Mouse (Mus musculus): ENCODE measurements around the gene Amotl1.

The Amotl1 gene

DNA sequence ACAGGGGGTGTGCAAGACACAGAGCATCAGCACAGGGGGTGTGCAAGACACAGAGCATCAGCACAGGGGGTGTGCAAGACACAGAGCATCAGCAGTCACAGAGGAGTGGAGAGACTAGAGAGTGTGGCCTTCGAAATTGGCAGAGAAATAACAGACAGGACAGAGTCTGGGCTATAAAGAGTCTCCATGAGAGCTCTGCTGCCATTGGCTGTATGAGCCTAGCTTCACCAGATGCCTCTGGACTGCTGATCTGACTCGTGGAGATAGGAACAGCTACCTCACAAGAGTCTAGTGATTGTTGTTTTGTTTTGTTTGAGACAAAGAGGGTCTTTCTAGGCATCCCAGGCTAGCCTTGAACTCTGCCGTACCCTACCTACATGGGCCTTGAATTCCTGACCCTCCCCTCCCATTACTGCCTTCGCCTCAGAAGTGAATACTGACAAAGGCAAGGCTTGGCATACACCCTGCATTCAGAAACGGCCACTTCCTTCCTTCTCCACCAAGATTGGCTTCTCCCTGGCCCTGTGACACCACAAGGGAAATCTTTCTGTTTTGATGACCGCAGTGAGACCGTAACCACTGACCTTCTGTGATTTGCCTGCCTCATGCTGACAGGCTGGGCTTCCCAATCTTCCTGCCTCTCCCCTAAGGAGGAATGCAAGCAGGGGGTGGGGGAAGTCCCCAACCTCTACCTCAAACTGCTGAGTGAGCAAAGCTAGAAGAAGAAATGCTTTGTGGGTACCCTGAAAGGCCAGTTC is 3.4 kb downstream of the Amotl1 start:
- DNase-seq (ENCODE audit: low spot score): peak; percentile 40

DNA sequence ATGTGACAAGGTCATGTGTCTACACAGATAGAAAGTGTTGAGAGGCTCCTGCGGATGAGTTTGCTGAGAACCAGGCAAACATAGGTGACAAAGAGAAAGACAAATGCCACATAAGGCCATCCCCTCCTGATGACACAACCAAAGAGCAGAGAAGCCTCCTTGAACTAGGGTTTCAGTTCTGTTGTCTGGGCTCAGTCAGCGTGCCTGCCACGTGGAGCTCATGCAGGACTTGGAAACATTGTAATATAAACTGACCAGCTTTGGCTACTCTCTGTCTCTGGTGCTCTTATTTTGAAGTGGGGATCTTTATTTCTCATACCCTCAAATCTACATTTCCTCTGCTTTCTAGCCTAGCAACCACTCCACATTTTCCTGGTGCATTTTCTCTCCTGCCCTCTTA is 8.6 kb downstream of the Amotl1 start:
- no peak for DNase-seq (ENCODE audit: low spot score)

DNA sequence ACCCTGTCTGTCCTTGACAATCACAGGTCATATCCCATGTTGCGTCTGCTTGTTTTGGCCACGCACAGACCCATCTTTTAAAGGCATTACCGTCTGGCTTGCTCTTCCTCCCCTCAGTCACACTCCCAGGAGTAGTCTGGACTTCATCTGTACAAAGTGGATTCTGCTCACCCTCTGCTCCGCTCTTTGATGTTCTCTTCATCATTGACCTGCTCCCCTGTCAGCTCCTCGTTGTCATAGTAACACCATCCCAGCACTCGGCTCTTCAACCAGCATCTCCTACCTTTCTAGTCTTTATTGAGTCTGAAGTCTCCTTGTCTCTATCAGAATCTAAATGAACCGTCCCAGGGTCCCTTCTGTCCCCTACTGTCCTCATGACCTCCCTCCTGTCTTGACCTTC is 9.3 kb downstream of the Amotl1 start:
- DNase-seq (ENCODE audit: low spot score): no peak

DNA sequence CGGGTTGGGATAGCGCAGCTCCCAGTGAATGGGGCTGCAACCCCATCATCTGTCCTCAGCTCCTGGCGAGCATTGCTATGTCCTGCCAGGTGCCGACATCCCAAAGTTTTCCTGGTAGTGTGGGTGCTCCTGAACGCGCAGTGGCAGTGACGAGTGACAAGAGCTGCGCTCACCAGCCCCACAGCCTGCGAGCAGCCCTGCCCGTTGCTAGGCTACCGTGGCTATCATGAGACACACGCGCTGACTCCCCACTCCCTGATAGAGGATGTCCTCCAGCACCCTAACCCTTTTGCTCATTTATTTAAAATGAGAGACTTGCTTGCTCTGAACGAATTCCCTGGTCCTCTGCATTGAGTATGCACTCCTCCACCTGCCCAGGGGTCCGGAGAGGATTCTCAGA is 10.7 kb downstream of the Amotl1 start:
- DNase-seq (ENCODE audit: low spot score): no peak

DNA sequence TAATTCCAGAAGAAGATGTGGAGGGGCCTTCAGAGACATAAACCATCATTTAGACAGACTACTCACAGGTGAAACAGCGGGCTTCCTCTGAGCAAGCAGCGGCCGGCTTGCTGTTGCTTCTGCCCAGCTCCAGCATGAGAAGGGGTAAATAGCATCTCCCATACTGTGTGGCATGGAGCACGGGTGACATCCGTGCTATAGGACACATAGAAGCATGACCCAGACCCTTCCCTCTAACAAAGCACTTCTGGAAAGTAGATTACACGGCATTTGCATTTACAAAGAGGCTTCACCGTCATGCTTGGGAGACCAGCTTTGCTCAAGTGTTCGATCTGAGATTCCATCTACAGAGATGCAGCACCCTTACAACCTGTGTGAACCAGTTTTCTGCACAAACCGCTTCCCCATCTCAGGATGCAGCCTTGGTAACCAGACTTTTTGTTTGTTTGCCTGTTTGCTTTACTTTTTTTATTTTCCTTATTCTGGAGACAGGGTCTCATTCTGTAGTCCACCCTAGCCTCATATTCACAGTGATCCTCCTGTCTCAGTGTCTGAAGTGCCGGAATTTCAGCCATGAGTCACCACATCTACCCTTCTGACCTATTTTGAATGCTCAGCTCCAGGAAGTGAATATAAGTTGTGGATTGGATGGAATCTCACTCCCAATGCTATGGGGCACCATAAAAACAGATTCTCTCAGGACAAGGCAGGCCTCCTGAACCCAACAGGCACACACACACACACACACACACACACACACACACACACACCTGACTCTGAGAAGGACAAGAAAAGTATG is 12.3 kb downstream of the Amotl1 start:
- no peak for DNase-seq (ENCODE audit: low spot score)

DNA sequence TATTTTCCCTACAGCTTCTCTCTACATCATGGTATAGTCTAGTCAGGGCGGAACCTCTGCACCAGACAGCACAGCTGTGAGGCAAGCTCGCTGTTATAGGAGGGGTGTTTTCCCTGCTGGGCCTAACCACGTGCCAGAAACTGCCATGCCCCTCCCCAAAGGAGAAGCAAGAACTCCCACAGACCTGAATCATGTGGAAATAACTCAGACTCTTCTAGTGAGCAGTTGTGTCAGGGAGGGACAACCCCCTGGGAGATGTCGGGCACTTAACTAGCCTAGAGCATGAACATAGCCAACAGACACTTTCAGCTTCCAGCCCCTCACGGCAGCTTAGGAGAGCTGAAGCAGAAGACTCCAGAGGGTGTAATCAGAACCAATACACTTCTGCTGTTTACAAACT is 13.1 kb downstream of the Amotl1 start:
- no peak for DNase-seq (ENCODE audit: low spot score)

DNA sequence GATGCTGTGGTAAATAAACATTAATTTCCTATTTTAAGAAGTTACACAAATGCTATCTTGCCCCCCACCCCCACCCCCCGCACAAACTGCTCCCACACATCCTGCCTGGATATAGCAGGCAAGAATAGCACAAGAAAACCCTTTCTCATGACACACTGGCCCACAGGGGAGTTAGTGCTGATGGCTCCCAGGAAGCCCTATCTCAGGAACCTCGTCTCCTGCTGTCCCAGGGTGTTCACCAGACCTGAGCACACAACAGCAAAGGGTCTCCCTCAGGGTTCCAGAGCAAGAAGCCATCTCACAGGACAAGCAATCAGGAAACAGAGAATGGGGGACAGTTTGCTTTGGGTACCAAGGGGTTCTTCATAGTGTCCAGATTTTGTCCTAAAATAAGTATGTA is 17.3 kb downstream of the Amotl1 start:
- no peak for DNase-seq (ENCODE audit: low spot score)

DNA sequence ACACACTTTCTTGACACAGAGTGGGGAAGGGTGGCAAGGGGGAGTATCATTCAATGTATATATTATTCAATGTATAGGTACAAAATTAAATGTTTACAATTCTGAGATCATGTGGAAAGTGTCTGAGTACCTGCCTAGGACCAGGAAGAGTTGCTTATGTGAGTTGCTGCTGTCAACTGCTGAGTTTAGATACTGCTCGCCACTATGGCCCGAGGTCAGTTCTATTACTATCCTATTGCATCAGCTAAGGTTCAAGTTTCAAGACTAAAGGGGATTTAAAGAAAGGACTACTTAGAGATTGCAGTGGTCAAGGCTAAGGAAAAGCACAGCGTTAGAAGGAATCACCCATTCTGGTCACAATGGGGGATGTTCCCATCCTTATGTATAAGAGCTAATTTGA is 18.9 kb downstream of the Amotl1 start:
- DNase-seq (ENCODE audit: low spot score): no peak

DNA sequence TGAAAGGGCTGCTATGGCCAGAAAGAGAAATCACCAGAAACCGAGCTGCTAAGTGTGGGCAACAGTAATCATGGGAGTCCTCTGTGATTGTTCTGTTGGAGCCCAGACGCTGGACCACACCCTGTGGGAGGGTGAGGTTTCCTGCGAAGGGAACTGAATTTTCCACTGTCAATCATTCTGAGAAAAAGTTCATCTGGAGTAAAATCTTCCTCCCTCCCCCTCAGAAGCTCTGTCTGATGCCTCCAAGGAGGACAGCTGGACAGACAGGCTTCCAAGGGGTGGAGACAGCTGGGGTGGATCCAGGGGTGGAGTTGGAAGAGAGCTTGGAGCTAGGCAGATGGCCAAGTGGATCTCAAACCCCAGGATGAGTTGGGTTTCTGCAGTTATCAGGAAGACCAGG is 19.8 kb downstream of the Amotl1 start:
- DNase-seq (ENCODE audit: low spot score): no peak

DNA sequence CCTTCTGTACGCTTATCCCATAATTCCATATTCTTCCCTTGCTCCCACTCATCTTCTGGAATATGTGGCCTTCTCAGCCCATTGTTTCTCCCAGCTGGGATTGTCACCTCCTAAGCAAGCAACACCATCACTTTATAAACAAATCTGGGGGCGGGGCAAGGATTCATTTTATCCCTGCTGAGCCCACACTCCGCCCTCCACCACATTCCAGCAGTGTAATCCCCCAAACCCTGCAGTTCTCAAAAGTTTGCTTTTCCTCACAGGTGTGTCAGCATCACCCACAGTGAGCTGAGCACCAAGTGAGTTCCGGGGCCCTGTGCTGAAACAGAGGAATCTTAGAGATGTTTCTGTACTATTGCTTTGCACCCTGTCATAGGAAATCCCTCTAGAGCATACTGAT is 20.9 kb downstream of the Amotl1 start:
- DNase-seq (ENCODE audit: low spot score): no peak

DNA sequence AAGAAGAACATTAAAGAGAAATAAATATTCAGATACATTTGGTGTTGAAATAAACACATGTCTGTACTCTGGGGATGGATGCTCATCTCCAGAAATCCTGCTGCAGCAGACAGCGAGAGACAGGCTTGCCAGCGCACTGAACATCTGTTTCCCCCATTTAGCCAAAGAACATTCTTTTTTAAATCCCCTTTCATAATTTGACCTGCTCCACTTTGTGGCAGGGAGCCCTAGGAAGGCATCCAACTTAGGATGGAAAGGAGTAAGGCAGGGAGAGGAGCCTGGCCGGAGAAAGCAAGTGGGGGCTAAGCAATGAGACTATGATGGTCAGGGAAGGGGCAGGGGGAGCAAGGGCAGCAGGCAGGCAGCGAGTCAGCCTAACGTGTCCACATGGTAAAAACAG is 21.6 kb downstream of the Amotl1 start:
- no peak for DNase-seq (ENCODE audit: low spot score)

DNA sequence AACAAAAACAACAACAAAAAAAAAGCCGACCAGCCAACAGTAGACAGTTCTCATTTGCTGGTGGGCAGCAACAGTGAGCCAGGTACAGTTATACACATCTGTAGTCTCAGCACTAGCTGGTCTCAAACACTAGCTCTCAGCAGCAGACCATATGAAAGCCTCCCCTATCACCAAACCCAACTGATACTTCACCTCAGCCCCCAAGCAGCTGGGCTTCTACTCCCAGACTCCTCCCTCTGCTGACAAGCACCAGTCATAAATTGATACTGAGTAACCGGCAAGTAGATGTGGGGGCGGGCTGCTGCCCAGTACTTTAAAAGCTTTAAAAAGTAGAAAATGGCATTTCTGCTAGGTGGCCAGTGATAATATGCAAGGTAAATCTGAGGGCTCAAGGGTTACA is 22.0 kb downstream of the Amotl1 start:
- DNase-seq (ENCODE audit: low spot score): no peak

DNA sequence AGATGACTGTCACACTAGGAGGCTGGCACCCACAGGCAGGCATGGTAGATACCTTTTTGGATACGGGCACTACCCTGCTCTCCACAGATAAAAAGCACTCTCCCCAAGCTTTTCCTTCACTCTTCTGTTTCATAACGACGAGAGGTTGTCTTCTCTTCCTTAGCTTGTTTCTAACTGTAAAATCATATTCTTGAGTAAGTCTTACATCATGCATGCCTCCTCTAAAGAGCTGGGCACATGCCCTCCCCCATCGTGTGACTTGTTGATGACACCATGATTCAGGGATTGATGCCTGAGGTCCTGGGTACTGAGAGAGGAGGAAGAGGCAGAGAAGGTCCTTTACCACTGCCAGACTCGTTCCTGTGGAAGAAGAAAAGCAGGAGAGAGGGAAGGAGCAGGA is 24.7 kb downstream of the Amotl1 start:
- DNase-seq (ENCODE audit: low spot score): no peak

DNA sequence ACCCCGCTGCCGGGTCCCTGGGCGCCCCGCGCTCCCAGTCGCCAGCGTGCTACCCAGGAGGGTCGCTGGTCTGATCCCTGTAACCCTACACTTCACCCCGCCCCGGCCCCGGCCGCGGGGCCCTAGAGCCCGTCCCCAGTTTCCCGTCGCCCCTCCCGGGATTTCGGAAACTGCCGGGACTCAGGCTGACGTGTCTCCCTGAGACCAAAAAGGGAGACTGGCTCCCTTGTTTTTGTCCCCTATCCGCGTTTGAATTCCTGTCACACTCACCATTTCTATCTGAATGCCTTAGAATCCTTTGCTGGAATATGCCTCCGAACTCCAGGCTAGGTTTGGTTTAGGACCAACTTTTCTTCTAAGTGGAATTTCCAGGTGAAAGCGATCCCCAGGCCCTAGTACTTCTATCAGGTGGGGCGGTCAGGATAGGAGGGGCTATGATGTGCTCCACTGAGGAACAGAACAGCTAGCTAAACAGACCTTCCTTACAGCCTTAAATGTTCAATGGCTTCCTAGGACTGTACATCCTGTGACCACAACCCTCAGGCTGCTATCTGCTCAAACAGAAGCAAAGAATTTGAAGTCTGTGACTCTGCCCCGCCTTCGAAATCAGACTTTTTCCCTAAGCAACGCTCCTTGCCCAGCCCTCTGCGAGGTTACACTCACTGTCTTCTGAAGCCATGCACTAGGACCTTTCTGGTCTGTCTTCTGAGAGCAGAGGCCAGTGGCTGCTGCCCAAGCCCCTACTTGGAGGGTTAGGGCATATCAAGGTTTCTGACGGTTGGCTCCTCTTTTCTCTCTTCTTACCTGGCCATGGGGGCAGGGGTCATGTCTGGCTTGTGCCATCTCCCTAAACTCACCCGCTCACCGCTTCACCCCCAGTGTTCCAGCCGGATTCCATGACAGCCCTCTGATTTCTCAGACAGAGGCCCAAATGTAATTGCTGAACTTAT is 29.6 kb downstream of the Amotl1 start:
- DNase-seq (ENCODE audit: low spot score): no peak

DNA sequence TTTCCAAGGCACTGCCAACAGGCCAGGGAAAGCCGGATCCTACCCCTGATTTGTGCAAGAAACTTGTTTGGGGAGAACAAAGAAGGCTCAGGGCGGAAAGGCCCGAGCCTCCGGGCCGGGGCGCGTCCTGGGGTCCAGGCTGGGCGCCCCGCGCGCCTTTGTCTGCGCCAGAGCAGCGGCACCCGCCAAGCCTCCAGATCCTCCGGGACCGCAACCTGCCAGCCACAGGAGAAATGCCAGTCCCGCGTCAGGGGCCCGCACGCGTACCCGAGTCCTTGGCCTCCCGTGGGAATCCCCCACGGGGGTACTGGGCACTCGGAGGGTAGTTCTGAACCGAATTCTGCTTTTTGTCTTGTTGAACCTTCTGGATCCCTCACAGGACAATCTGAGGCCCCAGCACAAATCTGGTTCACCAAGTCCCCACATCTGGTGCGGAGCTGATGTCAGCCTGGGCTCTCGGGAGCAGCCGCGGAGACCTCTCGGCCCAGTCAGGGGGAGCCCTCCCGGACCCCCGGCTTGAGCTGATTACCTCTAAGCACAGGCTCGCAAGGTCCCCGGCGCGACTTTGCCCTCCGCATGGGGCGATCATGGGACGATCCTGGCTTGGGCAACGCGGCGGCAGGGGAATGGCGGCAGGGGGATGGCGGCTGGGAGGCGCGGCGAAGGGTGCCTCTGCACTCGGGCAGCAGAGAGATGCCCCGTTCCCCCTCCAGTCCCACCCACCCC is 30.5 kb downstream of the Amotl1 start:
- peak; percentile 62 for DNase-seq (ENCODE audit: low spot score)

DNA sequence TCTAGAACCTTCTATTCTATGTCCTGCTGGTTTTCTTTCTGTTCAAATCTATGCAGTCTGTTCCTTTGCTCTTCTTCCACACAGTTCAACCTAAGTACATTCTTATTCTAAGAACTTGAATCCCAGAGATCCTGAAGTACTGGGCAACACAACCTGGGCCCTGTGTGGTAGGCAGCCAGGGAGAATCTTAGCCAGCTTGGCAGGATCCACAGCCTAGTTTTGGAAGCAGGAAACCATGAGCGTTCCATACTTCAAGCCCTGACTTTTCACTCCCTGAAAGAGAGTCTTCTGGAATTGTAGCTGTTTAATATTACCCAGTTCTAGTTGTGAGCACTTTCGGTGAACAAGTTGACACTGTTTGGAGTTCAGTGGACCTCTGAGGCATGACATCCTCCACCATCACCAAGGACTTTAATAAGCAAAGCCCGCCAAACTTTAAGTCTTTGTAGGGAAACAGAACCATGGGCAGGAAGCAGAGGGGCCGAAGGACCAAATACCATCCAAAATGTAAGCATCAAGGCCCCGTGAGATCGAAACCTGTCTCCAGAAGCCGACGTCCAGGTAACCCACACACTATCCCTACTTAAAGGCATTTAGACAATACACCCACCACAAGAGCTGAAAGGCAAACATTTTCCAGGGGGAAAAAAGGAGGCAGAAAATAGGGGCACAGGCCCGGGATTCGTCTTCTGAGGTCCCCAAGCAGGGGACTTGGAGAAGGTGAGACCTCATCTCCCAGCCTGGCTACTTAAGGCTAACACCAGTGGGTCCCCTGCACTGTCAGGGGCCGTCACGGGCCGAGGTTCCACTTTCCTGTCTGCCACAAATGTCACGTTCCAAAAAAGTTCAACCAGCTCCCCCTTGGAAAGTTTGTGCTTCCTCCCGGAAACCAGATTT is 31.3 kb downstream of the Amotl1 start:
- DNase-seq (ENCODE audit: low spot score): no peak

DNA sequence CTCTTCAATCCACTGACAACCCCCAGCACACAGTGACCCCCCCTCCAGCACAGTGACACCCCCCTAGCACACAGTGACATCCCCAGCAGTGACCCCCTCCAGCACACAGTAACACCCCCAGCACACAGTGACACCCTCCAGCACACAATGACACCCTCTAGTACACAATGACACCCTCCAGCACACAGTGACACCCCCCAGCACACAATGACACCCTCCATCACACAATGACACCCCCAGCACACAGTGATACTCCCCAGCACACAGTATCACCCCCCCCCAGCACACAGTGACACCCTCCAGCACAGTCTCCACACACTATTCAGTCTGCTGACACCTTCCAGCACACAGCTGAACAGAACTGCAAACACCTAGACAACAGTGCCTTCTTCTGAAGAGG is 32.3 kb downstream of the Amotl1 start:
- DNase-seq (ENCODE audit: low spot score): no peak

DNA sequence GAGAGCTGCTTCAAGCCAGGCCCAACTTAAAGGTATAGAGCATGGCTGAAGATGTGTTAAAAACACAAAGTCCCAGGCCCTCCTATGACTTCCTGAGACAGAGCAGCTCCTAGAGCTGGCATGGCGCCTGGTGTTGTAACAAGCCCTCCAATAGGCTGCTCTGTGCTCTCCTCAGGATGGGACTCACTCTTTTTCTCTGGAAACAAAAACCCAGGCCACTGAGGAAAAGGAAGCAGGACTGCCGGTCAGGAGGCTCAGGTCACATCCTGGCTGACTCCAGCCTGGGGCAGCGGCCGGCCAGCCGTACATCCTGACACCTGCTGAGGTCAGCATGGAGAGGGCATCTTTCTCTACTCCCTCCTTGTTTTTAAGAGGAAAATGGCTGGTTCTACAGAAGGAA is 36.3 kb downstream of the Amotl1 start:
- DNase-seq (ENCODE audit: low spot score): no peak

DNA sequence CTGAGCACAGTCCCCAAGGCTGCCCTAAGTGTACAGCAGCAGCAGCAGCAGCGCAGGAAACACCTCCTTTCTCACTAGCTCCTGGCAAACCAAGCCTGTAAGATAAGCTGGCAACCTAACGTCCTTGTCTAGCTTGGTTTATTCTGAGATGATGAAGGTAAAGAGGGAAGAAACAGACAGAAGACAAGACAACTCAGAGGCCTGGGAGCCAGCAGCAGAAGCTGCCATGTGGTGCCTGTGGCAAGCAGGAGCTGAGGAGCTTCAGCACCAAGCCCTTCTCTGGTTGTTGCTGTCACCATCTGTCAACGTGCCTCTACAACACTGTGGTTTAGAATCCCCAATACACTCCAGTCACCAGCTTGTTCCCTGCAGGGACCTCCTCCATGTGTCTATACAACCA is 37.4 kb downstream of the Amotl1 start:
- no peak for DNase-seq (ENCODE audit: low spot score)

DNA sequence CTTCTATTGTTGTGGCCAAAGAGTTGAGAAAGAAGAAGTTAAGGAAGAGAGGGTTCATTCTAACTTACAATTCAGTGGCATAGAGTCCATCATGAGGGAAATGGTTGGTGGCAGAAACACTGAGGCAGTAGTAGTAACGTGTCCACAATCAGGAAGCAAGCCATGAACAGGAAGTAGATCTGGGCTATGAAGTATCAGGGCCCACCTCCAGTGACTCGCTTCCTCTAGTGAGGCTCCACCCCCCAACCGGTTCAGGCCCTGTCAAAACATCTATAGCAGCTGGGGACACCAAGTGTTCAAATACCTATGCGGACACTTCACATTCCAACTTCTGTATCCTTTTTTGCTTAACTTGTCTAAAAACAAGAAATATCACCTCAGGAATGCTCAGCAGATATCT is 38.9 kb downstream of the Amotl1 start:
- no peak for DNase-seq (ENCODE audit: low spot score)

DNA sequence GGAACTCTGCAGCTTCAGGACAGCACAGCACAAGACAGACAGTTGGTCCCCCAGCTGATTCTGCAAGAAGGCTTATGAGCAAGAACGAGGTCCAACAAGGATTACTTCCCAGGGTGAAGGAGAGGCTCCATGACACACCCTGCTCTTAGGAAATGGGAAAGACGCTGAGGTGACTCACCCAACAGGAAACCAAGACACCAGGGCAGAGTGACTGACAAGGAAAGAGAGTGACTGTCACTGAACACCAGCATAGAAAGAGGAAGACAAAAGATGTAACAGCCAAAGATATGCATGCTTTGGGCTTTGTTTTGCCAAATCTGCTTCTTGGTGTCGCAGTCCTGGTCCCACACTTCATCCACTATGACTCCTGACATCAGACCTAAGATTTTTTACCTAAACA is 40.5 kb downstream of the Amotl1 start:
- DNase-seq (ENCODE audit: low spot score): no peak
